Mouse (Mus musculus) limb, embryonic 13.5 days (tissue): ENCODE results near the gene Rab11fip5. TPM values are rescaled to one million over a fixed set of nuclear protein-coding genes. Genes with fewer than 3 reads are reported as not detected.

Source experiments
- ATAC-seq: fragments of 200-750 bp; cut with Nextera tagmentation; 2 replicates; pipeline ENCODE4 v1.8.0; 2017; ENCODE audit warnings: low read depth, moderate number of reproducible peaks, moderate TSS enrichment; ENCODE audit not compliant: low FRiP score
- H3K27ac ChIP-seq: fragments of 300-500 bp; sonication (generic); 2 replicates; pipeline ENCODE4 v1.5.1; 2015; ENCODE audit warnings: inconsistent platforms, mild to moderate bottlenecking, moderate library complexity
- H3K27me3 ChIP-seq: fragments of 300-500 bp; sonication (generic); 2 replicates; pipeline ENCODE4 v1.6.1; 2015; ENCODE audit warnings: mild to moderate bottlenecking, inconsistent platforms
- H3K36me3 ChIP-seq: fragments of 300-500 bp; sonication (generic); 2 replicates; pipeline ENCODE4 v1.6.1; 2015; ENCODE audit warnings: inconsistent platforms, mild to moderate bottlenecking, moderate library complexity
- H3K4me1 ChIP-seq: fragments of 300-500 bp; sonication (generic); 2 replicates; pipeline ENCODE4 v1.6.1; 2015; ENCODE audit warnings: inconsistent platforms
- H3K4me2 ChIP-seq: fragments of 300-500 bp; sonication (generic); replicated peaks from 2 replicates; pipeline ENCODE4 v1.6.1; 2015; ENCODE audit warnings: inconsistent platforms, mild to moderate bottlenecking, moderate library complexity
- H3K4me3 ChIP-seq: fragments of 300-500 bp; sonication (generic); 2 replicates; pipeline ENCODE4 v1.5.1; 2015; ENCODE audit warnings: moderate library complexity, mild to moderate bottlenecking, inconsistent platforms
- H3K9ac ChIP-seq: fragments of 300-500 bp; sonication (generic); 2 replicates; pipeline ENCODE4 v1.6.1; 2015; ENCODE audit warnings: mild to moderate bottlenecking, inconsistent platforms
- H3K9me3 ChIP-seq: fragments of 300-500 bp; sonication (generic); 2 replicates; pipeline ENCODE4 v1.6.1; 2016; ENCODE audit warnings: inconsistent platforms
- WGBS: fragments of 180-500 bp; shearing (Covaris S2); methylation state at CpG from one replicate; pipeline ENCODE4 v1.1.7; 2015; 5-methylcytosine and 5-hydroxymethylcytosine counted together
- polyA plus RNA-seq: library from polyadenylated mRNA; unstranded; fragments of >200 nt; fragmentation: Nextera tagmentation; extraction: Ambion mirVana; gene quantifications from 2 replicates; pipeline ENCODE4 v1.2.1, GENCODE M21; 2015

The Rab11fip5 gene
- 16.7 and 17.2 TPM in 2 replicates for polyA plus RNA-seq

GRCm38 (mm10) chr6:85373951-85374733 lies at the start of gene Rab11fip5:
Rab11fip5 (minus strand) TSS chr6:85374634.
- no peaks in the 10 kb centered on the region for H3K9me3 ChIP-seq
- peak within 1 kb of the TSS; percentile 87 for H3K4me2 ChIP-seq
- WGBS = 1% methylated on average over 76 of the region's 80 CpGs
- H3K27me3 ChIP-seq = no peaks in the 10 kb centered on the region
- peak within 1 kb of the TSS; percentile 89 for H3K9ac ChIP-seq
- H3K4me3 ChIP-seq = peak within 1 kb of the TSS; percentile 86
- ATAC-seq = peak; percentile 1; the same call in 1 of the 2 replicates
- peaks cover 53% of the 10 kb centered on the region for H3K4me1 ChIP-seq
- H3K36me3 ChIP-seq = 0 out of 2 replicates have a peak, but pooled peaks cover 5% of the 10 kb centered on the region
- peak within 1 kb of the TSS; percentile 61; the same call in 1 of the 2 replicates for H3K27ac ChIP-seq

- H3K9me3 ChIP-seq = no peaks in the 10 kb centered on the region
- 11% methylated on average over 28 of the region's 28 CpGs for WGBS
- no peak within 1 kb of the TSS for H3K27ac ChIP-seq
- ATAC-seq = no peak
- no peaks in the 10 kb centered on the region for H3K36me3 ChIP-seq
- no peak within 1 kb of the TSS for H3K9ac ChIP-seq
- H3K4me2 ChIP-seq = peak within 1 kb of the TSS; percentile 41
- H3K4me3 ChIP-seq = peak within 1 kb of the TSS; percentile 7; the same call in 1 of the 2 replicates
- H3K4me1 ChIP-seq = peaks cover 8% of the 10 kb centered on the region
- peaks cover 60% of the 10 kb centered on the region for H3K27me3 ChIP-seq
Observed at GRCm38 (mm10) chr6:85423836-85424379, 49.5 kb upstream of the Rab11fip5 start, which contains the start of gene Noto. Noto (plus strand) TSS chr6:85423886.

GRCm38 (mm10) chr6:85419150-85419549 lies 44.7 kb upstream of the Rab11fip5 start:
- Histone ChIP-seq H3K4me2 (no peak overlapping the region), H3K27me3 (peaks cover 40% of the 10 kb centered on the region), H3K9me3 (no peaks in the 10 kb centered on the region), H3K4me1 (peaks cover 8% of the 10 kb centered on the region), H3K27ac (no peak overlapping the region), H3K4me3 (no peak overlapping the region), H3K36me3 (no peaks in the 10 kb centered on the region), H3K9ac (no peak overlapping the region)
- WGBS = 86% methylated on average over 2 of the region's 2 CpGs
- ATAC-seq = no peak

GRCm38 (mm10) chr6:85415829-85416228 lies 41.4 kb upstream of the Rab11fip5 start:
- Histone ChIP-seq H3K27me3 (peaks cover 14% of the 10 kb centered on the region; the same call in 1 of the 2 replicates), H3K4me3 (no peak overlapping the region), H3K36me3 (no peaks in the 10 kb centered on the region), H3K9me3 (no peaks in the 10 kb centered on the region), H3K4me2 (no peak overlapping the region), H3K27ac (no peak overlapping the region), H3K4me1 (no peaks in the 10 kb centered on the region), H3K9ac (no peak overlapping the region)
- WGBS = 41% methylated on average over 3 of the region's 3 CpGs
- ATAC-seq = no peak

GRCm38 (mm10) chr6:85410771-85411273 lies 36.4 kb upstream of the Rab11fip5 start:
- Histone ChIP-seq H3K4me2 (no peak overlapping the region), H3K4me3 (no peak overlapping the region), H3K27me3 (peaks cover 50% of the 10 kb centered on the region), H3K36me3 (no peaks in the 10 kb centered on the region), H3K27ac (no peak overlapping the region), H3K9ac (no peak overlapping the region), H3K4me1 (peaks cover 7% of the 10 kb centered on the region; the same call in 1 of the 2 replicates), H3K9me3 (no peaks in the 10 kb centered on the region)
- peak; percentile 81 for ATAC-seq
- WGBS = 11% methylated on average over 13 of the region's 13 CpGs

GRCm38 (mm10) chr6:85409003-85409402 lies 34.6 kb upstream of the Rab11fip5 start:
- 3% methylated on average over 31 of the region's 31 CpGs for WGBS
- Histone ChIP-seq H3K4me1 (peaks cover 7% of the 10 kb centered on the region; the same call in 1 of the 2 replicates), H3K27ac (no peak overlapping the region), H3K36me3 (no peaks in the 10 kb centered on the region), H3K4me3 (peak overlapping the region; percentile 25), H3K9ac (peak overlapping the region; percentile 46), H3K27me3 (peaks cover 62% of the 10 kb centered on the region), H3K9me3 (no peaks in the 10 kb centered on the region), H3K4me2 (peak overlapping the region; percentile 50)
- no peak for ATAC-seq

- no peak overlapping the region for H3K4me2 ChIP-seq
- H3K9ac ChIP-seq = no peak overlapping the region
- no peaks in the 10 kb centered on the region for H3K9me3 ChIP-seq
- H3K4me1 ChIP-seq = no peaks in the 10 kb centered on the region
- no peaks in the 10 kb centered on the region for H3K36me3 ChIP-seq
- no peak overlapping the region for H3K27ac ChIP-seq
- 83% methylated on average over 10 of the region's 10 CpGs for WGBS
- H3K27me3 ChIP-seq = peaks cover 36% of the 10 kb centered on the region
- no peak for ATAC-seq
- no peak overlapping the region for H3K4me3 ChIP-seq
Observed at GRCm38 (mm10) chr6:85403039-85403438, 28.6 kb upstream of the Rab11fip5 start.

- WGBS = 52% methylated on average over 2 of the region's 2 CpGs
- no peak overlapping the region for H3K27ac ChIP-seq
- ATAC-seq = no peak
Observed at GRCm38 (mm10) chr6:85402613-85403012, 28.2 kb upstream of the Rab11fip5 start.

GRCm38 (mm10) chr6:85399715-85400114 lies 25.3 kb upstream of the Rab11fip5 start:
- no peak for ATAC-seq
- H3K9ac ChIP-seq = no peak overlapping the region
- WGBS = 24% methylated on average over 5 of the region's 5 CpGs
- H3K4me3 ChIP-seq = no peak overlapping the region
- peaks cover 6% of the 10 kb centered on the region; the same call in 1 of the 2 replicates for H3K27me3 ChIP-seq
- peaks cover 5% of the 10 kb centered on the region; the same call in 1 of the 2 replicates for H3K9me3 ChIP-seq
- H3K27ac ChIP-seq = no peak overlapping the region
- no peaks in the 10 kb centered on the region for H3K36me3 ChIP-seq
- no peaks in the 10 kb centered on the region for H3K4me1 ChIP-seq
- H3K4me2 ChIP-seq = no peak overlapping the region

More at GRCm38 (mm10) chr6:85402613-85403012, 28.2 kb upstream of the Rab11fip5 start:
- no peak overlapping the region for H3K9ac ChIP-seq
- no peaks in the 10 kb centered on the region for H3K4me1 ChIP-seq
- H3K36me3 ChIP-seq = no peaks in the 10 kb centered on the region
- H3K4me3 ChIP-seq = no peak overlapping the region
- H3K9me3 ChIP-seq = no peaks in the 10 kb centered on the region
- peaks cover 31% of the 10 kb centered on the region for H3K27me3 ChIP-seq
- no peak overlapping the region for H3K4me2 ChIP-seq

GRCm38 (mm10) chr6:85397165-85397564 lies 22.7 kb upstream of the Rab11fip5 start:
- Histone ChIP-seq H3K9me3 (peaks cover 5% of the 10 kb centered on the region; the same call in 1 of the 2 replicates), H3K9ac (no peak overlapping the region), H3K27ac (no peak overlapping the region), H3K4me2 (no peak overlapping the region), H3K4me1 (no peaks in the 10 kb centered on the region), H3K36me3 (no peaks in the 10 kb centered on the region), H3K4me3 (no peak overlapping the region), H3K27me3 (peaks cover 7% of the 10 kb centered on the region; the same call in 1 of the 2 replicates)
- ATAC-seq = no peak
- 33% methylated on average over 1 of the region's 1 CpGs for WGBS

GRCm38 (mm10) chr6:85395360-85395759 lies 20.9 kb upstream of the Rab11fip5 start:
- 76% methylated on average over 2 of the region's 2 CpGs for WGBS

GRCm38 (mm10) chr6:85391803-85392202 lies 17.4 kb upstream of the Rab11fip5 start:
- Histone ChIP-seq H3K9me3 (peaks cover 5% of the 10 kb centered on the region; the same call in 1 of the 2 replicates), H3K36me3 (no peaks in the 10 kb centered on the region), H3K4me3 (no peak overlapping the region), H3K9ac (no peak overlapping the region), H3K27me3 (peaks cover 15% of the 10 kb centered on the region; the same call in 1 of the 2 replicates), H3K4me1 (no peaks in the 10 kb centered on the region), H3K4me2 (no peak overlapping the region), H3K27ac (no peak overlapping the region)
- no peak for ATAC-seq
- WGBS = 19% methylated on average over 5 of the region's 7 CpGs

More at GRCm38 (mm10) chr6:85395360-85395759, 20.9 kb upstream of the Rab11fip5 start:
- H3K36me3 ChIP-seq = no peaks in the 10 kb centered on the region
- H3K4me2 ChIP-seq = no peak overlapping the region
- H3K9ac ChIP-seq = no peak overlapping the region
- no peaks in the 10 kb centered on the region for H3K4me1 ChIP-seq
- no peak overlapping the region for H3K4me3 ChIP-seq
- H3K27me3 ChIP-seq = peaks cover 10% of the 10 kb centered on the region; the same call in 1 of the 2 replicates
- H3K27ac ChIP-seq = no peak overlapping the region
- ATAC-seq = no peak
- H3K9me3 ChIP-seq = peaks cover 5% of the 10 kb centered on the region; the same call in 1 of the 2 replicates
